Mouse (Mus musculus) kidney, adult 11 months (tissue): ENCODE results near the gene Pelp1.
"Not testable (repeated sequence)": the region's sequence is repeated elsewhere in the genome, so short reads cannot be mapped to it uniquely, and the experiment has no call there.

Source experiments
- DNase-seq: peaks from one replicate; pipeline ENCODE4 v3.0.0; 2022

Gene Pelp1

GRCm38 (mm10) chr11:70409594-70410296 is at the start of gene Pelp1:
TSS of gene Pelp1 (minus strand) at chr11:70410031.
- DNase-seq: peak; percentile 82

DNA sequence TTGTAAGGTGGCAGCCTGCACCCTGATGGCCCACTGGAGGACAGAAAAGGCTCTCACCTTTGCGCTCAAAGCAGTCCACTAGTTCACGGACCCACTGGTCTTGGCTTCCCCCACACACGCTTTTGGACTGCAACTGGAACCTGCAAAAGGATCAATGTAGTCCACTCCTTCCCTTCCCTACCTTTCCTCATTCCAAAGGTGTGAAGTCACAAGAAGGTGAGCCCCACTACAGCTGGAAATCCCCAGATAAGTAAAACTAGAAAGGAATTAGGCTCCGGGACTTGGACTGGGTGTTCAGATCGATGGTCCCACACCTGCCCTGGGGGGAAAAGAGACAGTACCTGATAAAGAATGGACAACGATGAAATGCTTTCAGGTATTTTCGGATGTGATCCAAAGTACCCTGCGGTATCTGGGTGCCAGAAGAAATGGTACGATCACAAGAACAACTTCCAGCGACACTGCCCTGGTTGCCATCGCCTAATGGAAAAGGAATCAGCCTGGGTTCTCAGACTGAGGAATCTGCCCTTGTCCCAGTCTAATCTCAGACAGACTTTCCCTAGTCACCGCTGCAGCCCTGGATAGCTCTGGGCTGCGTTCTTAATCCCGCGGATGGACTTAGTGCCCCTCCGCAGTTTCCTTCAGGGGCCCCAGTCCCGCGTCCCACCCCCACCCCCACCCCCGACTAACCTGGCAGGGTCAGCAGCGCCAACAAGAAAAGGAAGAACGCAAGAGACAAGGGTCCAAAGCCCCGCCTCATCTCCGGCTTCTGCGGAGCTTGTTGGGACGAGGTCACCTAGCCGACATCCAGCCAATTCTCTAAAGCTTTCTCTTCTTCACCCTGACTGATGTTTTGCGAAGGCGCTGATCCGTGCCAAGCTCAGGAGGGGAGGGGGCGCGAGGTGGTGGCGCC is 49.1 kb upstream of the Pelp1 start, which contains the start of gene Zmynd15:
Gene Zmynd15, plus strand, starts transcription at position 746 of the 913 bp plus-strand sequence.
- DNase-seq: no peak

GRCm38 (mm10) chr11:70453261-70454044 is 43.6 kb upstream of the Pelp1 start:
- DNase-seq: peak; percentile 40

GRCm38 (mm10) chr11:70451797-70452498 is 42.1 kb upstream of the Pelp1 start, which contains the start of gene Med11:
TSS of gene Med11 (plus strand) at chr11:70451919.
- peak; percentile 98 for DNase-seq

- DNase-seq: no peak
Measured at GRCm38 (mm10) chr11:70450926-70451325, 41.1 kb upstream of the Pelp1 start.

- DNase-seq: no peak
Measured at GRCm38 (mm10) chr11:70447373-70447772, 37.5 kb upstream of the Pelp1 start.

GRCm38 (mm10) chr11:70446756-70447155 is 36.9 kb upstream of the Pelp1 start:
- DNase-seq: no peak

DNA sequence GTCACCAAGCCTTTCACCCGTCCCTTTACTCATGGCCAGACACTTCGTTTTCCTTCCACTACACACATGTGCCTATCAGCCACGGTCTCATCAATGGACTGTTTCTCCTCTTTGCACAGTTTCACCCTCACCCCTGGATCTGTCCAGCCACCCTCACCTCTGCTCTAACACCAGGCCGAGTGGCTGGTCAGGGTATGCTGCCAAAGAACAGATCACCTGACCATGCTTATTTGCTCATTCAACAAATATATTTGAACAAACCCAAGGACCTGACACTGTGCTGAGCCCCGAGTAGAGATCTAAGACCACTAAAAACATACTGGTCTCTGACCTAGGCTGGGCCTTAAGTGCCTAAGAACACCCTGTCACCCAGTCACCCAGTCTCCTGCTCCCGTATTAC is 34.8 kb upstream of the Pelp1 start:
- DNase-seq: no peak

DNA sequence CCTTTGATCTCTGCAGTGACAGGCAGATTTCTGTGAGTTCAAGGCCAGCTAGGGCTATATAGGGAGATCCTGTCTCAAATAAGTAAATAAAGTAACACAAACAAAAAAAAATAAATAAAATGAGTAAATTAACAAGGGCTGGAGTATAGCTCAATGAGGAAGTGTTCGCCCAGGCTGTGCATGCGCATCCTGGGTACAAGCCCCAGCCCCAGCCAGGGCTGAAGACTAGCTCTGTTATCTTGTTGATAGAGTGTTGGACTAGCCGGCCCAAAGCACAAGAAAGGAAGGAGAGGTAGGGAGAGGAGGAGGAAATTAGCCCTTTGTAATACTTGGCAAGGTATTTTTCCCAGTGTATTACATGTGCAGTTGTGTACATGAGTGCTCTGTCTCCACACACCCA is 34.1 kb upstream of the Pelp1 start:
- DNase-seq: no peak

DNA sequence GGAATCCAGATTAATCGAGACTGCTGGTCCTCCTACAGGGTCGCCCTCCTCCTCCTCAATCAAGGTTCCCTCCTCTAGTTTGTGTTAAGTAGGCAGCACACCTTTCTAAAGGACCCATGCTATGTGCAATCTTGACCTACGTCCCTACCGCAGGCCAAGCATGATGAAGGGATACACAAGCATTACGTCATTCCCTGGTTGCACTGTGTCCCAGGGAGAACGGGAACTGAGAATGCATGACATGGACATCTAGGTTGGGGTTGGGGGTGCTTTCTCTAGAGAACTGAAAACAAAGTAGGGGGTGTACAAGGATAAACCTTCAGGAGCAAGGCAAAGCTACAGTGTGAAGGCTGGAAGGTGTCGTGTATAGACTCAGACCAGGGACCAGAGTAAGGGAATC is 32.1 kb upstream of the Pelp1 start:
- no peak for DNase-seq

DNA sequence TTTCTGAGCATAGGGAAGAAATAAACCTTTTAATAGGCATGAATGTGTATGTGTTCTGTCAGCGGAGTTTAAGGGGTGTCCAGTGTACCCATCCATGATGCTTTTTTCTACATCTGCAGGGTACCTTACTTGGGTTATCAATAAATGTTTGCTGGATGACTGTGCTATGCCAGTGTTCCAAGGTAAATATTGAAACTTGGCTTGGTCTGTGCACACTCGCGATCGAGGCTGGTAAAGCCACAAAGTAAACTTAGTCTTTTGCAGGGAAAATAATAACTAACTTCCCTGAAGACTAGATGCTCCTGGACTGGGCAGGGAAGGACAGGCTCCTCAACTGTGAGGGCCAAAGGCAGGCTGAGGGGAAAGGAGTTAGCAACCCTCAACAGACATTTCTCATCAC is 30.8 kb upstream of the Pelp1 start:
- no peak for DNase-seq

DNA sequence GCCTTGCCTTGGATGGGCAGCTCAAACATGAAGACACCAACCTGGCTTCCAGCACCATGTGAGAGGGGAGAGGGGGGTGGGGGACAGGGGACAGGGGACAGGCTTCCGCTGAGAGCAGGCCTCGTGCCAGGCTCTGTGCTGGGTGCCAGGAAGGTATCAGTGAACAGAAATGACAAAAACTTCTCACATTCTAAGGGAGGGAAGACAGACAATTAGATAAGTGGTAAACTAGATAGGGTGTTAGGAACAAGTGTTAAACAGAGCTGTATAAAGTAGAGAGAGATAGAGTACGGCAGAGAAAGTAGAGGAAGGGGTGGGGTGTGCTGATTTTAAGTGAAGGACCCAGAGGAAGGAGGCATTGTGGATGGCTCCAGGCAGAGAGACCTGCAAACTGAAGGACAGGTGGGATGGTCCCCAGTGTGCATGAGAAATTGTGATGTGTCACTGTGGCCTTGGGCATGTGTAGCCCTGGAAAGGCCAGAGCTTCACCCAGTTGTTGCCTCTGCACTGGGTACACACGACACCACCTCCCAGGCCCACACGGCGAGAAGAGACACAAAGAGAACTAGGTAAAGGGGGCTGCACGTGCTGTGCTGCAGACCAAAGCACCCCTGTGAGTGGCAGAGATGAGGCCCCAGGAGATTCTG is 29.0 kb upstream of the Pelp1 start:
- no peak for DNase-seq

GRCm38 (mm10) chr11:70437426-70437825 is 27.6 kb upstream of the Pelp1 start:
- DNase-seq: no peak

GRCm38 (mm10) chr11:70435476-70435875 is 25.6 kb upstream of the Pelp1 start:
- no peak for DNase-seq

DNA sequence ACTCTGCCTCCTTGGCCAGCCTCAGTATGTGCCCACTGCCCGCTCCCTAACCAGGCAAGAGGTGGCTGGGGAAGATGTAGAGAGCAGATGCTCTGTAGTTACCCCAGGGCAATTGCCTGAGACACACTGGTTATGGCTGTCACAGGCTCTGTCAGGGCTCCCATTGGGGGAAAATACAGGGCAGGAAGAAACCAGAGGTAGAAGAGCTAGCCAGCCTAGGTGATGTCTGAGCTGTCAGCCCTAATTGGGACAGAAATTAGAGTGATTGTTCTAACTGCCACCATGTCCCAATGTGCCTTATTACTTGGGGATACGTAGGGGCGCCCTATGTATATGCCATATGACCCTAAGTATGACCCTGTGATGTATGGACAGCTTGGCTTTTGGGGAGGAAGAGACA is 24.1 kb upstream of the Pelp1 start:
- DNase-seq: no peak

DNA sequence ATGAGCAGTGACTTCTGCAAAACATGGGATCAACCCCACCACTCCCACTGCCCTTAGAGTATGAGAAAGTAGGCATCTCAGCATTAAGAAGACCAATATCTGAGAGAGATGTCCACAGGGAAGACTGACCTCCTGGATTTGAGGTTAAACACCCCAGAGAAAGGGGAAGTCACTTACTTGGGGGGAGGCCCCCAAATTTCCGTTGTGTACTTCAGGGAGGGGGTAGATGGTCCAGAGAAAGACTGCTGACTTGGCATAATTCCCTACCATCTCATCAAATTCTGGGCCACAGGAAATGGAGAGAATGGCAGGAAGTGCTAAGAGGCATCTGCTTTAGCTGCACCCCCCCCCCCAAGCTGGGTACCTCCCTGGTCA is 23.7 kb upstream of the Pelp1 start:
- DNase-seq: no peak

DNA sequence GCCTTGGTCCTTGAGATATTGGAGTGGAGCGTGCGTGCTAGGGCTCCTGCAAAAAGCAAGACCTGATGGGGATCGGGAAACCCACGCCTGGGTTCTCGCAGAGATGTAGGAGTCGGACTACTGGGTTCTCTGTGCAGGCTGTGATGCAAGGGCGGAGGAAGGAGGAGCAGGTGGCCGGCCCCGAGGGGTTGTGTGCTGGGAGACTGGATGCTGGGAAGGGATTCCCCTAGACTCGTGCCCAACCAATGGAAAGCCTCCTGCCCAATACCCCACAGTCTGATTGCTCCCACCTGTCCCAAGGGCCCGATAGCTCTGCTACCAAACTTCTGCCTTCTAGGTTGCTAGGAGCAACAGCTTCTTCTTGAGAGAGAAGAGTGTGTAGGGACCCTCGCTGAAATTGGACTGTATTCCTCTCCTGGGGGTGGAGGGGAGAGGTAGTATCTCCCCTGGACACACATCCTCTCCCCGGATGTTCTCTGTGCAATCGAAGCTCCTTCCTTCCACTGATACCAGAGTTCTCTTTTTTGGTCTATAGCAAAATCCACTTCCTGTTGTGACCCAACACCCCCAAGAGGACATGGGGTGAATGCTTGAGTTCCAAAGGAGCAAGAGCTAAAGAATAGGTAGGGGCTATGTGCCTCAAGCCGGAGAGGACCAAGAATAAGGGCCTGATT is 23.2 kb upstream of the Pelp1 start:
- no peak for DNase-seq

DNA sequence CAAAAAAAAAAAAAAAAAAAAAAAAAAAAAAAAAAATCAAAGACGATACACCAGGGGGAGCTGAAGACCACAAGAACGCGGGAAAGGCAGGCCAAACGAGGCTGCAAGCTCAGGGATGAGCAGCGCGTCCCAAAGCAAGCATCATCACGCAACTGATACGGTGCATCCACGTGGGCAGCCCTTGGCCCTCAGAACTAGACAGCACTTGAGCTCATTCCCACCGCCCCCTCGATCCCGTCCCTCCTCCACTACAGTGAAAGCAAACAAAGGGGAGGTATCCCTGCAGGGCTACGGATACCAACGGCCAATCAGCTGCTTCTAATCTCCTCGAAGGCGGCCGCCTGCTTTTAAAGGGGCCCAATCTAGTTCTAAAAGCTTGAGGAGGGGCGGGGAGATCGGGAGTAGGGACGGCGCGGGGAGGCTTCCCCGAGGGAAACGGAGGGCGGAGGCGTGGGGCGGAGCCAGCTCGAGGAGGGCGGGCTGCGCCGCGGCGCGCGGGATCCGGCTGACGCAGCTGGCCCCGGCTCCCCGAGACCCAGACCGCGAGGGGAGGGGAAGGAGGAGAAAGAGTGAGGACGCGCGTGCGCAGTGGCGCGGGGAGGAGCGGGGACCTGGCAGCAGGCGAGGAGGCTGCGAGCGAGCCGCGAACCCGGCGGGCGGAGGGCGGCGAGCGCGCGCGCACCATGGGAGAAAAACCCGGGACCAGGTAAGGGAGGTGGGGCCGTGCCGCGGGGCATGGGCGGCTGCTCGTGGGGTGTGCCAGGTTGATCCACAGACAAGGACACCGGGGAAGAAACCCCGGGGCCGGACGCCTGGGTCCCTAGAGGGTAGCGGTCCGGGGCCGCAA is 22.4 kb upstream of the Pelp1 start, which contains the start of gene Arrb2:
Gene Arrb2, plus strand, starts transcription at position 588 of the 847 bp plus-strand sequence.
- DNase-seq: peak; percentile 97

DNA sequence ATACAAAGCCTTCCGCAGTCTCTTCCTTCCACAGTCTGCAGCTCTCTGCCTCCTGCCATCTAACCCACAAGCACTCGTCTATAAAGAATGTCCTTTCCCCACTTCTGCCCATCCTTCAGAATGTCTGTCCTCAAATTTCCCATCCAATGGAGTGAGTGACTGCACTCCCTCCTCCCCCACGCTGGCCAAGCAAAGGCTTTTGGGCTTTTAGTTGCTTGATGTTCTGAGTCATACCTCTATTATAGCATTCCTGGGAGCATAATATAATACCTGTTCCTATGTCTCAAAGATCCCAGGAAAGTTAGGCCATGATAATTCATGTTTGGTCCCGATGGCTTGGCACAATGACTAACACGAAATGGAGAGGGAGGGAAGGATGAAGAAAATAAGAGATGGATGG is 21.7 kb upstream of the Pelp1 start:
- no peak for DNase-seq

DNA sequence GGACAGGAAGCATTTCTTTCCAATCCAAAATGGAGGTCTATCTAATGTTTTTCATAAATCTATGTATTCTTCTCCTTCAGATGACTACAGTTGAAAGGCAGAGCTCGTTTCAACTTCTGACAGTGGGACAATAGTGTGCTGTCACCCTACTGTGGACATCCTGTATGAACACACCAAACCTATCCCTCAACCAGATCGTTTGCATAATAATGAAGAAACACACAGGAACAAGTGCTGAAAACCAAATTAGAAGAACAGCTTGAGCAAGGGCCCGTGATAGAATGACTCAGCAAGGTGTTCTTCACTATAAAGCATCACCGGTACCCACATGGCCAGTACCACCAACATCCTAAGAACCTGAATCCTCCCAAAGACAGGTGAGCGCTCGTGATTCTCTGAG is 16.8 kb upstream of the Pelp1 start:
- DNase-seq: not testable (repeated sequence)
